Mouse (Mus musculus): ENCODE results near the gene Ppp2r3c.
"Not testable (repeated sequence)": the region's sequence is repeated elsewhere in the genome, so short reads cannot be mapped to it uniquely, and the experiment has no call there.

The Ppp2r3c gene

GRCm38 (mm10) chr12:55302485-55303441 lies at the start of gene Ppp2r3c:
Gene Ppp2r3c (minus strand): TSS chr12:55302998.
- peak; percentile 89 to 90 for DNase-seq

- DNase-seq, result no peak
Measured at GRCm38 (mm10) chr12:55344583-55344982, 41.8 kb upstream of the Ppp2r3c start.

- no peak for DNase-seq
Measured at GRCm38 (mm10) chr12:55343998-55344397, 41.2 kb upstream of the Ppp2r3c start.

GRCm38 (mm10) chr12:55343045-55343444 lies 40.2 kb upstream of the Ppp2r3c start:
- DNase-seq, result not testable (repeated sequence)

- DNase-seq, result not testable (repeated sequence)
Measured at GRCm38 (mm10) chr12:55338490-55338889, 35.7 kb upstream of the Ppp2r3c start.

GRCm38 (mm10) chr12:55333662-55334061 lies 30.9 kb upstream of the Ppp2r3c start:
- no peak for DNase-seq

- no peak for DNase-seq
Measured at GRCm38 (mm10) chr12:55329351-55329750, 26.6 kb upstream of the Ppp2r3c start.

- DNase-seq, result no peak
Measured at GRCm38 (mm10) chr12:55328784-55329183, 26.0 kb upstream of the Ppp2r3c start.

GRCm38 (mm10) chr12:55325702-55326101 lies 22.9 kb upstream of the Ppp2r3c start:
- no peak for DNase-seq

- no peak for DNase-seq
Measured at GRCm38 (mm10) chr12:55321642-55322291, 19.0 kb upstream of the Ppp2r3c start.

GRCm38 (mm10) chr12:55315192-55315591 lies 12.4 kb upstream of the Ppp2r3c start:
- peak; percentile 89 to 93 for DNase-seq

- peak; percentile 4 to 10 for DNase-seq
Measured at GRCm38 (mm10) chr12:55313901-55314300, 11.1 kb upstream of the Ppp2r3c start.

GRCm38 (mm10) chr12:55311841-55312240 lies 9.0 kb upstream of the Ppp2r3c start:
- DNase-seq, result no peak

GRCm38 (mm10) chr12:55309501-55309900 lies 6.7 kb upstream of the Ppp2r3c start:
- no peak for DNase-seq

- DNase-seq, result no peak
Measured at GRCm38 (mm10) chr12:55308731-55309130, 5.9 kb upstream of the Ppp2r3c start.

- DNase-seq, result no peak
Measured at GRCm38 (mm10) chr12:55307566-55307965, 4.8 kb upstream of the Ppp2r3c start.

GRCm38 (mm10) chr12:55306371-55306770 lies 3.6 kb upstream of the Ppp2r3c start:
- DNase-seq, result peak in 1 of 2 experiments; percentile 8

- DNase-seq, result peak; percentile 29 to 35
Measured at GRCm38 (mm10) chr12:55301472-55302300, 1.1 kb downstream of the Ppp2r3c start.

GRCm38 (mm10) chr12:55300820-55301351 lies 1.9 kb downstream of the Ppp2r3c start:
- DNase-seq, result no peak

GRCm38 (mm10) chr12:55299336-55299735 lies 3.5 kb downstream of the Ppp2r3c start, which contains the start of gene 1110008L16Rik:
Gene 1110008L16Rik (plus strand): TSS chr12:55299577.
- no peak for DNase-seq

GRCm38 (mm10) chr12:55298112-55298511 lies 4.7 kb downstream of the Ppp2r3c start:
- DNase-seq, result no peak

- DNase-seq, result not testable (repeated sequence)
Measured at GRCm38 (mm10) chr12:55277583-55277982, 25.2 kb downstream of the Ppp2r3c start.
